Mouse (Mus musculus) MEL-GATA-1-ER (cell line): ENCODE data around the gene Babam2.
A peak's percentile ranks its signal among the peaks of the same experiment; 100 is the strongest.

ENCODE experiments used
- DNase-seq: peaks from one replicate; pipeline ENCODE4 v3.0.0-alpha.2; 2012; ENCODE audit warnings: low read depth; ENCODE audit errors: extremely low read depth

The Babam2 gene

DNA sequence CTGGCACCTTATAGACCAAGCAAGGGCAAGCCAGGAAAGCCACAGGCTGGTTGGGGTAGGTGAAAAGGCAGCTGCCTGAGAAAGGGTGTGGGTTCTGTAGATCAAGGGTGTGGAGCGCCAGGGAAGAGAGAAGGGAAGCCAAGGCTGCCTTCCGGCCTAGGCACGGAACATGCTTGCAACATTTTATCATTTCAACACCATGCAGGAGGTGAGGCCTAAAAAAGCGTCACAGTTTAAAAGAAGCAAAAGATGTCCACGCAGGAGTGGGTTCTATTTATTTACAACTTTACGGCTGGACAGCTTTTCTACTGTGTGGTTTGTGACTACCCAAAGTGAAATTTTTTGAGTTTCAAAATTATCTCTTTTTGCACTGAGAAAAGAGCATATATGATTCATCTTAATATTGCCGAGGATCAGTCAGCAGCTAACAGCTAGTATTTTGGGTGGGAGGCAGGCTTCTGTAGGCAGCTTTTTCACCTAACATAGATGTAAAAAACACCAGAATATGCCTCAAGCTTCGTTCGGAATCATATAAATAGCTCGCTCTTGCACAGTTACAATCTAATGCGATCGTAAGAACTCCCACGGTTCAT, 287.0 kb downstream of the Babam2 start:
- no peak for DNase-seq

DNA sequence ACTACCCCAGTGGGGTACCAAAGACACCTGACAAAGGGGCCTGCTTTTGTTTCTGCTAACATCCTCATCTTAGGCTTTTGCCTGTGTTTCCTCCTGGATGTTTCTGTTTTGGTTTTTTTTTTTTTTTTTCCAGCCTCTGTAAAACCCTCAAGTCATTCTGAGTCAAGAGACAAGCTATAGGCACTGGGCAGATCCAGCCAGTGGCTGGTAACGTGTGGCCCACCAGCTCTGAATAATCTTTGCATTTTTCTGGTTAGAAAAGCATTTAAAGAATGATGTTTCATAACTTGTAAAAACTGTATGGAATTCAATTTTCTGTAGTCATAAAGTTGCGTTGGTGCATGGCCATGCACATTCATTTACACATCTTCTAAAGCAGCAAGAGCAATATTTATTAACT, 287.5 kb downstream of the Babam2 start:
- no peak for DNase-seq

- DNase-seq: no peak
Measured at GRCm38 (mm10) chr5:31987541-31988307, 290.2 kb downstream of the Babam2 start.

- DNase-seq: no peak
Measured at GRCm38 (mm10) chr5:31997189-31997954, 299.9 kb downstream of the Babam2 start.

DNA sequence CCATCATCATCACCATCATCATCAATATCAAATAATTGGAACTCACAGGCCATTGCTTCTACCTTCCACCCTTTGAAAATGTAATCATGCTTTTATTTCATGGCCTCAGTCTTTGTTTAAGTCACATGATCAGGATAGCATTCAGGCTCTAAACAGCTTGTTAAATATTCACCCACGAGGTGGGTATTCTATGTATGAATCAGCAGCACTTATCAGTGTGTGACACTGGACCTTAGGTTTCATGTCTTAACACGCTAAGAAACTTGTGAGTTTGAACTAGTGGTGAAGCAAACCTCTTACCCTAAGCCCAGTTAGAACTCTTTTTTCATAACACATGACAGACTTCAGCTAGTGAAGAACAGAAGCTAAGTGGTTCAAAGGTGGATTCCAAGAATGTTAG, 301.3 kb downstream of the Babam2 start:
- DNase-seq: no peak

- DNase-seq: no peak
Measured at GRCm38 (mm10) chr5:32000076-32000475, 302.6 kb downstream of the Babam2 start.

GRCm38 (mm10) chr5:32001266-32001665, 303.8 kb downstream of the Babam2 start:
- no peak for DNase-seq

- DNase-seq: no peak
Measured at GRCm38 (mm10) chr5:32001771-32002170, 304.3 kb downstream of the Babam2 start.

- no peak for DNase-seq
Measured at GRCm38 (mm10) chr5:32008401-32008800, 310.9 kb downstream of the Babam2 start.

DNA sequence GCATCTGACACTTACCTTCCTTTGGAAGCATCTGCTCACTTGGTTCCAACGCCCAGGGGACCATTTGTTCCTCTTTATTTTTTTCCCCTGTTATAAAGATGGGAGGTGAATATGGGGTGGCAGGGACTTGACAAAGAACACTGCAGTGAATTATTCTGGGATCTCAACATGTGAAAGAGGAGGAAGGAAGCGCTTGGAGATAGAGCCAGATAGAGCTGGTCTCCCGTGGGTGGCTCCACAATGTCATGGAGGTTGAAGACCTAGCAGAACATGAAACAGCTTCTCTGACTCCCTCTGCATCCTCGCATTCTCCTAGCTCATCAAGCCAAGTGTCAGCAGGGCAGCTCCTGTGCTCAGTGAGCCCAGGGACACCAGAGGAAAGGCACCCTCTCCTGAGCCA, 312.6 kb downstream of the Babam2 start:
- DNase-seq: no peak

GRCm38 (mm10) chr5:32013053-32013452, 315.6 kb downstream of the Babam2 start:
- DNase-seq: no peak

DNA sequence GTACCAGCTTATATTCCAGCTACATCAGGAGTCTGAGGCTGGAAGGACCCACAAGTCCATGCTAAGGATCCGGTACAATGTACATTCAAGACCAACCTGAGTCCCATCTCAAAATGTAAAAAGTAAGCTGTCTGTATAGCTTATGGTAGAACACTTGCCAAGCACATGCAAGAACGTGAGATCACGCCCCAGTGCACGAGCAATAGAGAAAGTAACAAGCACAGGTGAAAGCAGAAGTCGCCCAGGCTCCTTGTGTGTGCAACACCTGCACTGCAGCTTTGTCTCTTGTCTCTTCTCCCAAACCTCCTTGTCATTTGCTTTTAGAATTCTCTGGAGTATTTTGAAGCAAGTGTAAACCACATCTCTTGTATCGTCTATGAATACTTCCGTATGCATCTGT, 317.3 kb downstream of the Babam2 start:
- DNase-seq: no peak

DNA sequence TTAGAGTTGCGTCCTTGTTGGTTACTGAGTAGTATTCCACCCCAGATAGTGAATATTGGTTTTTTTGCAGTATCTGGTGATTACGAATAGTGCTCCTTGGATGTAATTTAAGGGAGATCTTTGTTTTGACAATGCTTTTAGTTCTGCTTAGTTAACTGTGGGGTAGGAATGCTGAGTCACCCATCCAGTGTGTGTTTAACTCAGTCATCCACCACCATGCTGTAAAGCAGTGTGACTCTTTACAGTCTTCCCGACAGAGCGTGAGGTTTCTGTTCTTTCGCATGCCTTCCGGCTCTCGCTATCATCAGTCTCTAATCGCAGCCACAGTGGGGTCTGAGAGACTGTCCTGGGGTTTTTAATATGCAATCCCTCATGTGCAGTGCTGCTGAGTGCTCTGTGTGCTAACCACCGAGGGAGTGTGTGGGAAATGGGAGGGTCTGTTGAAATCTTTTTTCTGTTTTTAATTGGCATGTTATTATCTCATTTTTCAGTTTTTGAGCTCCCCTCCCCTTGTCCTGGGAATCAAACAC, 318.5 kb downstream of the Babam2 start:
- DNase-seq: peak; percentile 56

GRCm38 (mm10) chr5:32017686-32018085, 320.2 kb downstream of the Babam2 start:
- no peak for DNase-seq

DNA sequence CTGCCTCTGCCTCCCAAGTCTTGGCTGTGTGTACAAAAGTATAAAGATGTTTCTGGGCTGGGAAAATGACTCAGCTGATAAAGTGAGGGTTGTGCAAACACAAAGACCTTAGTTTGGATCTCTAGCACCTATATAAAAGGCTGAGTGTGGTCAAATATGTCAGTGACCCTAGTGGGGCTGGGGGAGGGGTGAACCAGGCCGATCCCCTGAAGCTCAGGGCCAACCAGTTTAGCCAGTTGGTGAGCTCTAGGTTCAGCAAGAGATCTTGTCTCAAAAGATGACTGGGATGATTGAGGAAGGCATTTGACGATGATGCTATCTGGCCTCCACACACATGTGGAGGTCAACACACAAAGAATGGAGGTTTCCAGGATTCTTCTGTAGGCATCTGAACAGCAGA, 320.8 kb downstream of the Babam2 start:
- no peak for DNase-seq

- DNase-seq: no peak
Measured at GRCm38 (mm10) chr5:32029834-32030433, 332.4 kb downstream of the Babam2 start.

- no peak for DNase-seq
Measured at GRCm38 (mm10) chr5:32033185-32033584, 335.7 kb downstream of the Babam2 start.

GRCm38 (mm10) chr5:32033621-32034020, 336.1 kb downstream of the Babam2 start:
- no peak for DNase-seq

- DNase-seq: no peak
Measured at GRCm38 (mm10) chr5:32034475-32035054, 337.1 kb downstream of the Babam2 start.

GRCm38 (mm10) chr5:32035721-32036320, 338.3 kb downstream of the Babam2 start:
- DNase-seq: no peak

DNA sequence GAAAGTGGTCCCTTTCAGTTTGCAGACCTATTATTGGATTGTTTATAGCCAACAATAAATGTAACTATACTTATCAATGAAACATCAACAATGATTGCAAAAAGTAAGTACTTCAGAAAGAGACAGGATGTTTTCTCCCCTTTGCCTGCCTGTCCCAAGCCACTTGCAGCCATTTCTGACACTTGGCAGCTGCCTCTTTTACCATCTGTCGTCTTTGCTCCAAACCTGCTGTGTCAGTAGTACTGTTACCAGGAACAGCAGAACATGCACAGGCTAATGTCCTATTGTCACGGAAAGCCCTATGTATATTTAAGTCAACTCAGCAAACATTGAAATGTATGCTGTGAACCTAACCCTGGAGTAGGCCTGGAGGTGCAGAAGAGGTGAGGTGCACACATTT, 339.4 kb downstream of the Babam2 start:
- DNase-seq: no peak
